Mouse (Mus musculus): ENCODE measurements around the gene Arrb2. TPM values are rescaled to one million over a fixed set of nuclear protein-coding genes. Genes with fewer than 3 reads are reported as not detected.
A peak's percentile ranks its signal among the peaks of the same experiment; 100 is the strongest.

Gene Arrb2
- polyA plus RNA-seq, 1 experiment from 2014 or later, result 19.3 TPM

DNA sequence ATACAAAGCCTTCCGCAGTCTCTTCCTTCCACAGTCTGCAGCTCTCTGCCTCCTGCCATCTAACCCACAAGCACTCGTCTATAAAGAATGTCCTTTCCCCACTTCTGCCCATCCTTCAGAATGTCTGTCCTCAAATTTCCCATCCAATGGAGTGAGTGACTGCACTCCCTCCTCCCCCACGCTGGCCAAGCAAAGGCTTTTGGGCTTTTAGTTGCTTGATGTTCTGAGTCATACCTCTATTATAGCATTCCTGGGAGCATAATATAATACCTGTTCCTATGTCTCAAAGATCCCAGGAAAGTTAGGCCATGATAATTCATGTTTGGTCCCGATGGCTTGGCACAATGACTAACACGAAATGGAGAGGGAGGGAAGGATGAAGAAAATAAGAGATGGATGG is 861 bp upstream of the Arrb2 start:
- Histone ChIP-seq H3K27ac (no peak overlapping the region), H3K9ac (0 out of 2 replicates have a peak overlapping the region, but pooled peaks have one; percentile 6), H3K36me3 (no peaks in the 10 kb centered on the region), H3K4me3 (peak overlapping the region; percentile 90), H3K4me1 (peaks cover 17% of the 10 kb centered on the region), H3K9me3 (no peaks in the 10 kb centered on the region), H3K27me3 (no peaks in the 10 kb centered on the region), H3K4me2 (peak overlapping the region; percentile 91)
- WGBS, result 33% methylated on average over 5 of the region's 5 CpGs
- ATAC-seq (ENCODE audit: borderline replicate concordance, extremely low read depth, low FRiP score, low TSS enrichment), result no peak

DNA sequence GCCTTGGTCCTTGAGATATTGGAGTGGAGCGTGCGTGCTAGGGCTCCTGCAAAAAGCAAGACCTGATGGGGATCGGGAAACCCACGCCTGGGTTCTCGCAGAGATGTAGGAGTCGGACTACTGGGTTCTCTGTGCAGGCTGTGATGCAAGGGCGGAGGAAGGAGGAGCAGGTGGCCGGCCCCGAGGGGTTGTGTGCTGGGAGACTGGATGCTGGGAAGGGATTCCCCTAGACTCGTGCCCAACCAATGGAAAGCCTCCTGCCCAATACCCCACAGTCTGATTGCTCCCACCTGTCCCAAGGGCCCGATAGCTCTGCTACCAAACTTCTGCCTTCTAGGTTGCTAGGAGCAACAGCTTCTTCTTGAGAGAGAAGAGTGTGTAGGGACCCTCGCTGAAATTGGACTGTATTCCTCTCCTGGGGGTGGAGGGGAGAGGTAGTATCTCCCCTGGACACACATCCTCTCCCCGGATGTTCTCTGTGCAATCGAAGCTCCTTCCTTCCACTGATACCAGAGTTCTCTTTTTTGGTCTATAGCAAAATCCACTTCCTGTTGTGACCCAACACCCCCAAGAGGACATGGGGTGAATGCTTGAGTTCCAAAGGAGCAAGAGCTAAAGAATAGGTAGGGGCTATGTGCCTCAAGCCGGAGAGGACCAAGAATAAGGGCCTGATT is 597 bp downstream of the Arrb2 start:
- Histone ChIP-seq H3K4me2 (peak overlapping the region; percentile 91), H3K4me1 (peaks cover 17% of the 10 kb centered on the region), H3K36me3 (peaks cover 5% of the 10 kb centered on the region; the same call in 1 of the 2 replicates), H3K27me3 (no peaks in the 10 kb centered on the region), H3K4me3 (peak overlapping the region; percentile 90), H3K27ac (peak overlapping the region; percentile 75), H3K9ac (peak overlapping the region; percentile 87), H3K9me3 (no peaks in the 10 kb centered on the region)
- WGBS, result 8% methylated on average over 15 of the region's 15 CpGs
- ATAC-seq (ENCODE audit: borderline replicate concordance, extremely low read depth, low FRiP score, low TSS enrichment), result no peak; the same call in 1 of the 2 replicates

- ATAC-seq (ENCODE audit: borderline replicate concordance, extremely low read depth, low FRiP score, low TSS enrichment), result no peak
- Histone ChIP-seq H3K9me3 (no peaks in the 10 kb centered on the region), H3K27me3 (no peaks in the 10 kb centered on the region), H3K4me3 (peak overlapping the region; percentile 90), H3K9ac (no peak overlapping the region), H3K27ac (no peak overlapping the region), H3K4me1 (peaks cover 17% of the 10 kb centered on the region), H3K36me3 (peaks cover 8% of the 10 kb centered on the region; the same call in 1 of the 2 replicates), H3K4me2 (peak overlapping the region; percentile 91)
- 62% methylated on average over 1 of the region's 1 CpGs for WGBS
Observed at GRCm38 (mm10) chr11:70433569-70433943, 1.1 kb downstream of the Arrb2 start.

DNA sequence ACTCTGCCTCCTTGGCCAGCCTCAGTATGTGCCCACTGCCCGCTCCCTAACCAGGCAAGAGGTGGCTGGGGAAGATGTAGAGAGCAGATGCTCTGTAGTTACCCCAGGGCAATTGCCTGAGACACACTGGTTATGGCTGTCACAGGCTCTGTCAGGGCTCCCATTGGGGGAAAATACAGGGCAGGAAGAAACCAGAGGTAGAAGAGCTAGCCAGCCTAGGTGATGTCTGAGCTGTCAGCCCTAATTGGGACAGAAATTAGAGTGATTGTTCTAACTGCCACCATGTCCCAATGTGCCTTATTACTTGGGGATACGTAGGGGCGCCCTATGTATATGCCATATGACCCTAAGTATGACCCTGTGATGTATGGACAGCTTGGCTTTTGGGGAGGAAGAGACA is 1.5 kb downstream of the Arrb2 start:
- Histone ChIP-seq H3K27ac (no peak overlapping the region), H3K27me3 (no peaks in the 10 kb centered on the region), H3K9ac (no peak overlapping the region), H3K36me3 (peaks cover 11% of the 10 kb centered on the region), H3K4me2 (peak overlapping the region; percentile 91), H3K4me1 (peaks cover 17% of the 10 kb centered on the region), H3K9me3 (no peaks in the 10 kb centered on the region), H3K4me3 (no peak overlapping the region)
- WGBS, result 94% methylated on average over 3 of the region's 3 CpGs
- ATAC-seq (ENCODE audit: borderline replicate concordance, extremely low read depth, low FRiP score, low TSS enrichment), result no peak

- no peak overlapping the region for H3K4me2 ChIP-seq
- peaks cover 23% of the 10 kb centered on the region for H3K36me3 ChIP-seq
- WGBS, result 75% methylated on average over 5 of the region's 5 CpGs
- peaks cover 17% of the 10 kb centered on the region for H3K4me1 ChIP-seq
- ATAC-seq (ENCODE audit: borderline replicate concordance, extremely low read depth, low FRiP score, low TSS enrichment), result no peak
- H3K4me3 ChIP-seq, result no peak overlapping the region
- no peak overlapping the region for H3K27ac ChIP-seq
- no peaks in the 10 kb centered on the region for H3K27me3 ChIP-seq
- no peak overlapping the region for H3K9ac ChIP-seq
- no peaks in the 10 kb centered on the region for H3K9me3 ChIP-seq
Observed at GRCm38 (mm10) chr11:70435476-70435875, 3.0 kb downstream of the Arrb2 start.

- Histone ChIP-seq H3K27me3 (no peaks in the 10 kb centered on the region), H3K4me3 (no peak overlapping the region), H3K4me2 (no peak overlapping the region), H3K9me3 (no peaks in the 10 kb centered on the region), H3K9ac (no peak overlapping the region), H3K36me3 (peaks cover 26% of the 10 kb centered on the region), H3K4me1 (peaks cover 12% of the 10 kb centered on the region), H3K27ac (no peak overlapping the region)
- WGBS, result 87% methylated on average over 6 of the region's 6 CpGs
- ATAC-seq (ENCODE audit: borderline replicate concordance, extremely low read depth, low FRiP score, low TSS enrichment), result no peak
Observed at GRCm38 (mm10) chr11:70437426-70437825, 5.0 kb downstream of the Arrb2 start.

GRCm38 (mm10) chr11:70438728-70439374 is 6.4 kb downstream of the Arrb2 start:
- H3K4me3 ChIP-seq, result no peak overlapping the region
- no peak overlapping the region for H3K9ac ChIP-seq
- 87% methylated on average over 7 of the region's 7 CpGs for WGBS
- no peaks in the 10 kb centered on the region for H3K27me3 ChIP-seq
- no peak overlapping the region for H3K27ac ChIP-seq
- no peaks in the 10 kb centered on the region for H3K9me3 ChIP-seq
- H3K4me2 ChIP-seq, result no peak overlapping the region
- H3K4me1 ChIP-seq, result peaks cover 2% of the 10 kb centered on the region; the same call in 1 of the 2 replicates
- H3K36me3 ChIP-seq, result peaks cover 26% of the 10 kb centered on the region
- no peak for ATAC-seq (ENCODE audit: borderline replicate concordance, extremely low read depth, low FRiP score, low TSS enrichment)

GRCm38 (mm10) chr11:70440637-70441036 is 8.2 kb downstream of the Arrb2 start:
- Histone ChIP-seq H3K27ac (no peak overlapping the region), H3K4me3 (no peak overlapping the region), H3K27me3 (no peaks in the 10 kb centered on the region), H3K36me3 (peaks cover 26% of the 10 kb centered on the region), H3K9me3 (no peaks in the 10 kb centered on the region), H3K4me1 (no peaks in the 10 kb centered on the region), H3K4me2 (no peak overlapping the region), H3K9ac (no peak overlapping the region)
- ATAC-seq (ENCODE audit: borderline replicate concordance, extremely low read depth, low FRiP score, low TSS enrichment), result no peak
- WGBS, result 67% methylated on average over 4 of the region's 4 CpGs

GRCm38 (mm10) chr11:70441882-70442281 is 9.4 kb downstream of the Arrb2 start:
- Histone ChIP-seq H3K27ac (no peak overlapping the region), H3K27me3 (no peaks in the 10 kb centered on the region), H3K4me3 (no peak overlapping the region), H3K4me1 (no peaks in the 10 kb centered on the region), H3K9ac (no peak overlapping the region), H3K36me3 (peaks cover 26% of the 10 kb centered on the region), H3K9me3 (no peaks in the 10 kb centered on the region), H3K4me2 (no peak overlapping the region)
- WGBS, result 87% methylated on average over 7 of the region's 7 CpGs
- no peak for ATAC-seq (ENCODE audit: borderline replicate concordance, extremely low read depth, low FRiP score, low TSS enrichment)

DNA sequence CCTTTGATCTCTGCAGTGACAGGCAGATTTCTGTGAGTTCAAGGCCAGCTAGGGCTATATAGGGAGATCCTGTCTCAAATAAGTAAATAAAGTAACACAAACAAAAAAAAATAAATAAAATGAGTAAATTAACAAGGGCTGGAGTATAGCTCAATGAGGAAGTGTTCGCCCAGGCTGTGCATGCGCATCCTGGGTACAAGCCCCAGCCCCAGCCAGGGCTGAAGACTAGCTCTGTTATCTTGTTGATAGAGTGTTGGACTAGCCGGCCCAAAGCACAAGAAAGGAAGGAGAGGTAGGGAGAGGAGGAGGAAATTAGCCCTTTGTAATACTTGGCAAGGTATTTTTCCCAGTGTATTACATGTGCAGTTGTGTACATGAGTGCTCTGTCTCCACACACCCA is 11.5 kb downstream of the Arrb2 start:
- Histone ChIP-seq H3K9me3 (no peaks in the 10 kb centered on the region), H3K4me2 (no peak overlapping the region), H3K4me1 (no peaks in the 10 kb centered on the region), H3K27me3 (no peaks in the 10 kb centered on the region), H3K9ac (no peak overlapping the region), H3K36me3 (peaks cover 15% of the 10 kb centered on the region; the same call in 1 of the 2 replicates), H3K4me3 (no peak overlapping the region), H3K27ac (no peak overlapping the region)
- WGBS, result 76% methylated on average over 3 of the region's 3 CpGs
- ATAC-seq (ENCODE audit: borderline replicate concordance, extremely low read depth, low FRiP score, low TSS enrichment), result no peak

- Histone ChIP-seq H3K4me3 (no peak overlapping the region), H3K9ac (no peak overlapping the region), H3K27me3 (no peaks in the 10 kb centered on the region), H3K4me1 (no peaks in the 10 kb centered on the region), H3K36me3 (peaks cover 10% of the 10 kb centered on the region; the same call in 1 of the 2 replicates), H3K27ac (no peak overlapping the region), H3K9me3 (no peaks in the 10 kb centered on the region), H3K4me2 (no peak overlapping the region)
- WGBS, result 47% methylated on average over 6 of the region's 6 CpGs
- ATAC-seq (ENCODE audit: borderline replicate concordance, extremely low read depth, low FRiP score, low TSS enrichment), result no peak
Observed at GRCm38 (mm10) chr11:70444667-70445066, 12.2 kb downstream of the Arrb2 start.

- H3K27ac ChIP-seq, result no peak overlapping the region
- ATAC-seq (ENCODE audit: borderline replicate concordance, extremely low read depth, low FRiP score, low TSS enrichment), result no peak
- H3K9me3 ChIP-seq, result no peaks in the 10 kb centered on the region
- no peaks in the 10 kb centered on the region for H3K36me3 ChIP-seq
- peaks cover 5% of the 10 kb centered on the region; the same call in 1 of the 2 replicates for H3K4me1 ChIP-seq
- WGBS, result 31% methylated on average over 3 of the region's 3 CpGs
- H3K27me3 ChIP-seq, result no peaks in the 10 kb centered on the region
- no peak overlapping the region for H3K4me2 ChIP-seq
- no peak overlapping the region for H3K9ac ChIP-seq
- H3K4me3 ChIP-seq, result no peak overlapping the region
Observed at GRCm38 (mm10) chr11:70446756-70447155, 14.3 kb downstream of the Arrb2 start.
